Mouse (Mus musculus) C2C12 (cell line): Measurements from ENCODE around the gene Cntnap2.

Source experiments
- CTCF ChIP-seq: IDR thresholded peaks from one replicate; pipeline ENCODE4 v1.5.1; 2011; ENCODE audit not compliant: control insufficient read depth, insufficient read depth, insufficient read length
- MYOD1 ChIP-seq: IDR thresholded peaks from one replicate; pipeline ENCODE4 v1.6.1; 2011; ENCODE audit warnings: low read depth; ENCODE audit not compliant: control insufficient read depth, insufficient read length
- MYOG ChIP-seq: IDR thresholded peaks from one replicate; pipeline ENCODE4 v1.6.1; 2011; ENCODE audit not compliant: control insufficient read depth, insufficient read length; ENCODE audit errors: extremely low read depth

GRCm38 (mm10) chr6:45988051-45988450, 928.9 kb downstream of the Cntnap2 start:
- no peak for TF ChIP-seq MYOG
- no peak for TF ChIP-seq CTCF
- TF ChIP-seq MYOD1 = no peak
